8 mouse cellular contexts compared by ENCODE assay signal in genomic region chr2:20525879-20526593, GRCm38 (mm10).
DNase-seq lines count a peak whose midpoint lies in the region; ATAC-seq lines count a peak whose summit lies in the region.

No protein-coding gene starts in this region.

- H3K9me3 ChIP-seq in liver, embryonic 12.5 days (replicated peaks) = no peaks in the 10 kb centered on the region
- no peaks in the 10 kb centered on the region for H3K9me3 ChIP-seq in embryonic facial prominence, embryonic 10.5 days
- H3K9me3 ChIP-seq in kidney, embryonic 15.5 days (replicated peaks) = no peaks in the 10 kb centered on the region
- no peaks in the 10 kb centered on the region for H3K9me3 ChIP-seq in stomach, embryonic 15.5 days

- peaks cover 5% of the 10 kb centered on the region; the same call in 1 of the 2 replicates for H3K36me3 ChIP-seq in liver, embryonic 12.5 days
- peaks cover 14% of the 10 kb centered on the region for H3K36me3 ChIP-seq in embryonic facial prominence, embryonic 10.5 days (replicated peaks)
- peaks cover 25% of the 10 kb centered on the region for H3K36me3 ChIP-seq in kidney, embryonic 15.5 days
- peaks cover 12% of the 10 kb centered on the region for H3K36me3 ChIP-seq in stomach, embryonic 15.5 days

- H3K27me3 ChIP-seq in liver, embryonic 12.5 days (replicated peaks) = peaks cover 8% of the 10 kb centered on the region
- H3K27me3 ChIP-seq in embryonic facial prominence, embryonic 10.5 days (replicated peaks; ENCODE audit: low read depth, poor library complexity, severe bottlenecking) = 0 out of 2 replicates have a peak, but pooled peaks cover under 1% of the 10 kb centered on the region
- H3K27me3 ChIP-seq in kidney, embryonic 15.5 days = no peaks in the 10 kb centered on the region
- no peaks in the 10 kb centered on the region for H3K27me3 ChIP-seq in stomach, embryonic 15.5 days (replicated peaks)

- WGBS in liver, embryonic 12.5 days (ENCODE audit: insufficient replicate concordance) = 22% methylated on average over 4 of the region's 4 CpGs
- 22% methylated on average over 4 of the region's 4 CpGs for WGBS in embryonic facial prominence, embryonic 10.5 days
- 23% methylated on average over 4 of the region's 4 CpGs for WGBS in kidney, embryonic 15.5 days
- WGBS in stomach, embryonic 15.5 days = 31% methylated on average over 4 of the region's 4 CpGs

- DNase-seq in liver = peak; percentile 11
- DNase-seq in embryonic facial prominence, embryonic 10.5 days (ENCODE audit: low spot score) = peak; percentile 28
- DNase-seq in right cerebral cortex, postnatal 36 days (ENCODE audit: low spot score in 2 of 2) = no peak
- no peak for DNase-seq in layer of hippocampus, adult 8-10 months (ENCODE audit: low spot score in 2 of 2)
- no peak for DNase-seq in urinary bladder, adult 18-20 months (ENCODE audit: low spot score in 2 of 2)

- no peak overlapping the region for H3K27ac ChIP-seq in liver, embryonic 12.5 days
- peak overlapping the region; percentile 14; the same call in 1 of the 2 replicates for H3K27ac ChIP-seq in embryonic facial prominence, embryonic 10.5 days (replicated peaks)
- peak overlapping the region; percentile 74 for H3K27ac ChIP-seq in kidney, embryonic 15.5 days
- H3K27ac ChIP-seq in stomach, embryonic 15.5 days = peak overlapping the region; percentile 54

- ATAC-seq in liver, embryonic 12.5 days = no peak
- peak; percentile 55 for ATAC-seq in kidney, embryonic 15.5 days (replicated peaks; ENCODE audit: low FRiP score)
- peak; percentile 72 for ATAC-seq in stomach, embryonic 15.5 days (ENCODE audit: insufficient read depth, low FRiP score, low read depth)

- no peak overlapping the region for H3K4me2 ChIP-seq in liver, embryonic 12.5 days
- 0 out of 2 replicates have a peak overlapping the region, but pooled peaks have one; percentile 1 for H3K4me2 ChIP-seq in kidney, embryonic 15.5 days
- no peak overlapping the region for H3K4me2 ChIP-seq in stomach, embryonic 15.5 days

- no peak overlapping the region for H3K9ac ChIP-seq in liver, embryonic 12.5 days
- H3K9ac ChIP-seq in kidney, embryonic 15.5 days = no peak overlapping the region
- H3K9ac ChIP-seq in stomach, embryonic 15.5 days = no peak overlapping the region

- H3K4me1 ChIP-seq in liver, embryonic 12.5 days = peaks cover 3% of the 10 kb centered on the region; the same call in 1 of the 2 replicates
- peaks cover 21% of the 10 kb centered on the region for H3K4me1 ChIP-seq in embryonic facial prominence, embryonic 10.5 days
- peaks cover 41% of the 10 kb centered on the region for H3K4me1 ChIP-seq in kidney, embryonic 15.5 days
- peaks cover 19% of the 10 kb centered on the region for H3K4me1 ChIP-seq in stomach, embryonic 15.5 days

- no peak overlapping the region for H3K4me3 ChIP-seq in liver, embryonic 12.5 days
- no peak overlapping the region for H3K4me3 ChIP-seq in embryonic facial prominence, embryonic 10.5 days
- H3K4me3 ChIP-seq in kidney, embryonic 15.5 days (replicated peaks) = no peak overlapping the region
- H3K4me3 ChIP-seq in stomach, embryonic 15.5 days (replicated peaks) = no peak overlapping the region

Comparison
In these comparisons a context has a peak if more than half of its experiments do, and no peak if none do; other contexts are left out.
1. DNase-seq: peak in liver (single experiment) and embryonic facial prominence, embryonic 10.5 days (single experiment); none in right cerebral cortex, postnatal 36 days (0 of 2), layer of hippocampus, adult 8-10 months (0 of 2) and urinary bladder, adult 18-20 months (0 of 2).